Mouse (Mus musculus) heart, postnatal 0 days (tissue): ENCODE results near the gene Camk2b.

ENCODE experiments used
- CTCF ChIP-seq: IDR thresholded peaks from 2 replicates; pipeline ENCODE4 v1.5.1; 2016; ENCODE audit warnings: antibody characterized with exemption, control low read depth, low read depth
- EP300 ChIP-seq: IDR thresholded peaks from 2 replicates; pipeline ENCODE4 v1.6.1; 2016; ENCODE audit warnings: antibody characterized with exemption, low read depth

DNA sequence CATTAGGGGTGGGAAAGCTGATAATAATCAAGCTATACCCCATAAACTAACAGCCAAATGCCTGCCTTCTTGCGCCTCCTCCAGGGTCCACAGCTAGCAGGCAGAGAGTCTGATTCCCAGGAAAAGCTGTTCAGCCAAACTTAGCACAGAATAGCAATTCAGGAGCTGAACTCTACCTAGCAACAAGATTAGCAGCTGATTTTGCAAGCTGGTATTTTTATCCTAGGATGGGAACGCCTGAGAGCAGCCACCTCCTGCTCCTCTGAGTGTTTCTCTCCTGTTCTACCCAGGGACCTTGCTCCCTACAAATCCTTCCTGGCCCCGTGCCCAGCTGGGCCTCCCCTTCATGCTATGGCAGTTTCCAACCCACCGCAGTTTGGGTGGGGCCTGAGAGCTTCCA is 20.8 kb upstream of the Camk2b start:
- TF ChIP-seq CTCF (no peak), EP300 (no peak)
